Mouse (Mus musculus) gastrocnemius, postnatal 36 days (tissue): ENCODE measurements around the gene Pls1. TPM values are rescaled to one million over a fixed set of nuclear protein-coding genes. Genes with fewer than 3 reads are reported as not detected.
A peak's percentile ranks its signal among the peaks of the same experiment; 100 is the strongest.

ENCODE experiments used
- DNase-seq, 2 experiments: peaks; one replicate each; pipeline ENCODE4 v3.0.0; 2022
- intact Hi-C: fragments of 180-260 bp; cut with DNase I; formaldehyde crosslinking; loops from one replicate; pipeline ENCODE4 v1.15.1; 2025
- long read RNA-seq, 2 experiments: library from polyadenylated mRNA; stranded (forward); transcript quantifications; one replicate each; pipeline ENCODE4 v2.0.0; 2021
- total RNA-seq, 2 experiments: library from RNA; stranded (reverse); gene quantifications; 2 replicates each; pipeline ENCODE4 v1.2.3; 2021

The Pls1 gene
- not detected for total RNA-seq
- long read RNA-seq, experiment 1: 0 reads
- long read RNA-seq, experiment 2, partial matches to known transcripts: 0 of 1 reads
- long read RNA-seq, experiment 2, other reads (novel, unspliced or antisense): 1 of 1 reads

- intact Hi-C loops: no loop called here
- peak; percentile 53 to 58 for DNase-seq
These were observed at the start of gene Pls1 for GRCm38 (mm10) chr9:95844825-95845460. Gene Pls1, minus strand, starts transcription at chr9:95845311.

GRCm38 (mm10) chr9:95882751-95883150 is 37.6 kb upstream of the Pls1 start:
- DNase-seq: no peak
- intact Hi-C loops: loop anchor here (10.0 kb wide), 1 partner anchor 122 kb away; no protein-coding TSS in a partner anchor

- intact Hi-C loops: no loop called here
- DNase-seq: no peak
These were observed 33.1 kb upstream of the Pls1 start for GRCm38 (mm10) chr9:95878246-95878645.

- intact Hi-C loops: loop anchor here (5.0 kb wide), 1 partner anchor 361 kb away; no protein-coding TSS in a partner anchor
- DNase-seq: no peak
These were observed 13.0 kb upstream of the Pls1 start for GRCm38 (mm10) chr9:95858027-95858570.

GRCm38 (mm10) chr9:95857414-95858026 is 12.4 kb upstream of the Pls1 start, which contains the start of gene Atr:
Gene Atr, plus strand, starts transcription at chr9:95857597.
- peak; percentile 91 for DNase-seq
- intact Hi-C loops: loop anchor here (5.0 kb wide), 1 partner anchor 360 kb away; no protein-coding TSS in a partner anchor

GRCm38 (mm10) chr9:95856004-95856403 is 10.9 kb upstream of the Pls1 start:
- DNase-seq: no peak
- intact Hi-C loops: loop anchor here (5.0 kb wide), 1 partner anchor 359 kb away; no protein-coding TSS in a partner anchor

- no peak for DNase-seq
- intact Hi-C loops: loop anchor here (5.0 kb wide), 2 partner anchors 313 to 358 kb away; no protein-coding TSS in a partner anchor
These were observed 9.8 kb upstream of the Pls1 start for GRCm38 (mm10) chr9:95854891-95855290.

- DNase-seq: peak in 1 of 2 experiments; percentile 40
- intact Hi-C loops: loop anchor here (5.0 kb wide), 1 partner anchor 311 kb away; no protein-coding TSS in a partner anchor
These were observed 7.8 kb upstream of the Pls1 start for GRCm38 (mm10) chr9:95852896-95853295.

- intact Hi-C loops: loop anchor here (5.0 kb wide), 1 partner anchor 309 kb away; no protein-coding TSS in a partner anchor
- no peak for DNase-seq
These were observed 6.6 kb upstream of the Pls1 start for GRCm38 (mm10) chr9:95851671-95852070.

- intact Hi-C loops: no loop called here
- no peak for DNase-seq
These were observed 600 bp upstream of the Pls1 start for GRCm38 (mm10) chr9:95845711-95846110.

GRCm38 (mm10) chr9:95839424-95839823 is 5.7 kb downstream of the Pls1 start:
- intact Hi-C loops: no loop called here
- DNase-seq: no peak

GRCm38 (mm10) chr9:95835741-95836140 is 9.4 kb downstream of the Pls1 start:
- DNase-seq: no peak
- intact Hi-C loops: no loop called here

- intact Hi-C loops: no loop called here
- DNase-seq: no peak
These were observed 10.3 kb downstream of the Pls1 start for GRCm38 (mm10) chr9:95834799-95835198.

GRCm38 (mm10) chr9:95832758-95833157 is 12.4 kb downstream of the Pls1 start:
- intact Hi-C loops: no loop called here

GRCm38 (mm10) chr9:95827565-95827964 is 17.5 kb downstream of the Pls1 start:
- intact Hi-C loops: no loop called here

More at GRCm38 (mm10) chr9:95832758-95833157, 12.4 kb downstream of the Pls1 start:
- DNase-seq: no peak

GRCm38 (mm10) chr9:95822531-95822930 is 22.6 kb downstream of the Pls1 start:
- intact Hi-C loops: no loop called here
- DNase-seq: no peak

More at GRCm38 (mm10) chr9:95827565-95827964, 17.5 kb downstream of the Pls1 start:
- no peak for DNase-seq

GRCm38 (mm10) chr9:95815706-95816105 is 29.4 kb downstream of the Pls1 start:
- DNase-seq: no peak
- intact Hi-C loops: no loop called here

GRCm38 (mm10) chr9:95815015-95815673 is 30.0 kb downstream of the Pls1 start:
- intact Hi-C loops: no loop called here
- DNase-seq: no peak

GRCm38 (mm10) chr9:95813721-95814531 is 31.2 kb downstream of the Pls1 start:
- DNase-seq: no peak
- intact Hi-C loops: no loop called here

GRCm38 (mm10) chr9:95811817-95812216 is 33.3 kb downstream of the Pls1 start:
- intact Hi-C loops: no loop called here
- no peak for DNase-seq
